Comparison of ENCODE assay signal across 8 mouse cellular contexts in the genomic region with DNA sequence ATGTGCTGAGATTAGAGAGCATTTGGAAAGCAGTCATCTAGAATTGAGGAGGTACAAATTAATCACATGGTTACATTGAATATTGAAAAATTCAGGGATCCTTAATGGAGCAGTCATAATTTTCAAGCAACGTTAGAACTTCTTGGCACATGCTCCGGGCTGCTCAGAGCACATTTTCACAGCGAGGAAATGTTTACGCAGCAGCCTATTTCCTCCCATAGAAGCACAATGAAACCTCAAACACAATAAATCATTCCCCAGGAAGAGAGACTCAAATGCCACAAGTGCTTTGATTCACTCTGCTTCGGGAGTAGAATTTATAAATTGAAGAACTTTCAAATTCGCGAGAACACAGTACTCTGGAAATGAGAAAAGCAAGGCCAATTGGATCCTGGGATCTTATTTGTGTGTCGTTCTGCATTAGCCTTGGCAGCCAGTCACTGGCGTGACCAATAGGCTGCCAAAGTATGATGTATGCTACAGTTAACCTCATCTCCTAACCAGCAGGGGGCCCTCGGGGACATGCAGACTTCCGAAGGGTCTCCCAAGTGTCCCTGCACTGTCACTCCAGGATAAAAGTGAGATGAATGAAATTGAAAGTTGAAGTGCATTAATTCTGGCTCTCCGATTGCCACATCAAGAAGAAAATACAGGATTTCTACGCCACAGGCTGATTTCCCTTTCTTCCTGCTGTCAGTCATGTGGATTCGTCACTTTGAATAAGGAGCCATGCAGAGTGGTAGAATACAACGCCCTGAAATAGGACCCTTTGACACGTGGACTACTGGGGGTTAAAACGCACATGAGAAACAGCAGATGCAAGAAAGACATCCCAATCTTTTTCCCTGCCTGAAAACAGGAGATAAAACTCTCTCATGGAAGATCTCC.
DNase-seq lines count a peak whose midpoint lies in the region; ATAC-seq and TF ChIP-seq lines count a peak whose summit lies in the region.

No protein-coding gene starts in this region.

- H3K36me3 ChIP-seq in forebrain, embryonic 11.5 days (ENCODE audit: control insufficient read depth, insufficient read depth, low read length): no peaks in the 10 kb centered on the region
- H3K36me3 ChIP-seq in heart, postnatal 0 days (replicated peaks; ENCODE audit: control insufficient read depth, insufficient read depth, low read length): no peaks in the 10 kb centered on the region
- H3K36me3 ChIP-seq in liver, embryonic 12.5 days: no peaks in the 10 kb centered on the region

- no peak overlapping the region for H3K4me3 ChIP-seq in forebrain, embryonic 11.5 days (ENCODE audit: low read depth, low read length)
- H3K4me3 ChIP-seq in heart, postnatal 0 days (ENCODE audit: low read depth, low read length): peak overlapping the region; percentile 32
- H3K4me3 ChIP-seq in liver, embryonic 12.5 days: no peak overlapping the region

- no peak for TF ChIP-seq EP300 in heart, postnatal 0 days (IDR thresholded peaks at IDR 0.05; ENCODE audit: low read depth)

- H3K27ac ChIP-seq in forebrain, embryonic 11.5 days (ENCODE audit: low read depth, low read length): no peak overlapping the region
- H3K27ac ChIP-seq in heart, postnatal 0 days (ENCODE audit: low read depth): no peak overlapping the region
- no peak overlapping the region for H3K27ac ChIP-seq in liver, embryonic 12.5 days

- TF ChIP-seq CTCF in heart, postnatal 0 days (IDR thresholded peaks at IDR 0.05; ENCODE audit: low read depth): peak; percentile 50

- H3K4me2 ChIP-seq in forebrain, embryonic 11.5 days (ENCODE audit: low read depth, low read length, severe bottlenecking): 0 out of 2 replicates have a peak overlapping the region, but pooled peaks have one; percentile 11
- peak overlapping the region; percentile 38 for H3K4me2 ChIP-seq in heart, postnatal 0 days (ENCODE audit: low read depth, low read length)
- H3K4me2 ChIP-seq in liver, embryonic 12.5 days: peak overlapping the region; percentile 26

- peak; percentile 85 for ATAC-seq in forebrain, embryonic 11.5 days (replicated peaks; ENCODE audit: low FRiP score)
- ATAC-seq in heart, postnatal 0 days (ENCODE audit: insufficient read depth, low read depth): peak; percentile 69
- ATAC-seq in liver, embryonic 12.5 days: peak; percentile 37; the same call in 1 of the 2 replicates

- 49% methylated on average over 17 of the region's 17 CpGs for WGBS in forebrain, embryonic 11.5 days
- WGBS in heart, postnatal 0 days: 30% methylated on average over 17 of the region's 17 CpGs
- WGBS in liver, embryonic 12.5 days (ENCODE audit: insufficient replicate concordance): 26% methylated on average over 17 of the region's 17 CpGs

- H3K9ac ChIP-seq in forebrain, embryonic 11.5 days (ENCODE audit: low read length): no peak overlapping the region
- H3K9ac ChIP-seq in heart, postnatal 0 days (replicated peaks; ENCODE audit: low read depth, low read length): no peak overlapping the region
- H3K9ac ChIP-seq in liver, embryonic 12.5 days: no peak overlapping the region

- DNase-seq in thymus, postnatal 4 days: peak; percentile 17
- no peak for DNase-seq in thymus, postnatal 36 days
- DNase-seq in forebrain, embryonic 11.5 days (ENCODE audit: low spot score): peak; percentile 62
- peak; percentile 42 for DNase-seq in heart, postnatal 0 days (ENCODE audit: low spot score)
- DNase-seq in kidney, postnatal 4 days: peak; percentile 69 to 79
- peak; percentile 66 for DNase-seq in neural tube, embryonic 10.5 days (ENCODE audit: extremely low spot score, low spot score)
- DNase-seq in yolk sac, embryonic 10.5 days (ENCODE audit: low spot score): peak; percentile 23

- no peaks in the 10 kb centered on the region for H3K9me3 ChIP-seq in forebrain, embryonic 11.5 days (ENCODE audit: control insufficient read depth, low read length)
- no peaks in the 10 kb centered on the region for H3K9me3 ChIP-seq in heart, postnatal 0 days (replicated peaks; ENCODE audit: control insufficient read depth, low read length)
- H3K9me3 ChIP-seq in liver, embryonic 12.5 days (replicated peaks): no peaks in the 10 kb centered on the region

- no peaks in the 10 kb centered on the region for H3K4me1 ChIP-seq in forebrain, embryonic 11.5 days (replicated peaks; ENCODE audit: control insufficient read depth, insufficient read depth, low read length)
- no peaks in the 10 kb centered on the region for H3K4me1 ChIP-seq in heart, postnatal 0 days (ENCODE audit: control insufficient read depth, insufficient read depth)
- no peaks in the 10 kb centered on the region for H3K4me1 ChIP-seq in liver, embryonic 12.5 days

- H3K27me3 ChIP-seq in forebrain, embryonic 11.5 days (ENCODE audit: control insufficient read depth, insufficient read depth, low read length): no peaks in the 10 kb centered on the region
- no peaks in the 10 kb centered on the region for H3K27me3 ChIP-seq in heart, postnatal 0 days (ENCODE audit: control insufficient read depth, insufficient read depth, low read length)
- no peaks in the 10 kb centered on the region for H3K27me3 ChIP-seq in liver, embryonic 12.5 days (replicated peaks)

Comparison
In these comparisons a context has a peak if more than half of its experiments do, and no peak if none do; other contexts are left out.
1. DNase-seq: peak in thymus, postnatal 4 days (single experiment), forebrain, embryonic 11.5 days (single experiment), heart, postnatal 0 days (single experiment), kidney, postnatal 4 days (2 of 2), neural tube, embryonic 10.5 days (single experiment) and yolk sac, embryonic 10.5 days (single experiment); none in thymus, postnatal 36 days (0 of 2).
2. Peak in every context shown above with its lines, with median percentiles within 50 percentile points of each other: ATAC-seq and H3K4me2 ChIP-seq.